Mouse (Mus musculus) ES-Bruce4 (cell line): ENCODE measurements around the gene 3110082I17Rik.

Experiments used
- CTCF ChIP-seq: IDR thresholded peaks from one replicate; pipeline ENCODE4 v1.8.1; 2011; ENCODE audit warnings: low read depth, low read length
- EP300 ChIP-seq: IDR thresholded peaks from 2 replicates; pipeline ENCODE4 v1.6.1; 2011; ENCODE audit warnings: low read depth, low read length; ENCODE audit not compliant: insufficient read depth
- POLR2A ChIP-seq: IDR thresholded peaks from one replicate; pipeline ENCODE4 v1.8.1; 2011; ENCODE audit warnings: low read length; ENCODE audit not compliant: insufficient read depth

- TF ChIP-seq CTCF: no peak
- no peak for TF ChIP-seq EP300
- no peak for TF ChIP-seq POLR2A
These were observed 77.6 kb downstream of the 3110082I17Rik start for GRCm38 (mm10) chr5:139382760-139383159.
